Mouse (Mus musculus): ENCODE results near the gene Dtwd1. TPM values are rescaled to one million over a fixed set of nuclear protein-coding genes. Genes with fewer than 3 reads are reported as not detected.

The Dtwd1 gene
- polyA plus RNA-seq (2015; fragmentation: Nextera tagmentation; extraction: Ambion mirVana) = 21.7 and 22.1 TPM in 2 replicates

GRCm38 (mm10) chr2:126151855-126152571 lies at the start of gene Dtwd1, which contains the start of gene Fam227b:
TSS of gene Dtwd1 (plus strand) at chr2:126152141.
TSS of gene Fam227b (minus strand) at chr2:126152004.
- Histone ChIP-seq H3K9me3 (replicated peaks) (no peaks in the 10 kb centered on the region), H3K27ac (replicated peaks) (peak within 1 kb of the TSS; percentile 84), H3K9ac (peak within 1 kb of the TSS; percentile 83), H3K27me3 (no peaks in the 10 kb centered on the region), H3K4me3 (replicated peaks) (peak within 1 kb of the TSS; percentile 74), H3K4me1 (replicated peaks) (peaks cover 27% of the 10 kb centered on the region), H3K36me3 (replicated peaks) (peaks cover 14% of the 10 kb centered on the region), H3K4me2 (peak within 1 kb of the TSS; percentile 72)
- peak; percentile 97 for ATAC-seq (ENCODE audit: insufficient read depth)
- under 1% methylated on average over 57 of the region's 57 CpGs for WGBS (ENCODE audit: insufficient replicate concordance)

- no peak overlapping the region for H3K9ac ChIP-seq
- H3K27me3 ChIP-seq = 0 out of 2 replicates have a peak, but pooled peaks cover 3% of the 10 kb centered on the region
- H3K27ac ChIP-seq (replicated peaks) = no peak overlapping the region
- no peak overlapping the region for H3K4me3 ChIP-seq (replicated peaks)
- ATAC-seq (ENCODE audit: insufficient read depth) = no peak
- no peak overlapping the region for H3K4me2 ChIP-seq
- no peaks in the 10 kb centered on the region for H3K9me3 ChIP-seq (replicated peaks)
- H3K36me3 ChIP-seq (replicated peaks) = no peaks in the 10 kb centered on the region
- 0 out of 2 replicates have a peak, but pooled peaks cover 2% of the 10 kb centered on the region for H3K4me1 ChIP-seq (replicated peaks)
These were observed 4.2 kb upstream of the Dtwd1 start for GRCm38 (mm10) chr2:126147723-126148122.

DNA sequence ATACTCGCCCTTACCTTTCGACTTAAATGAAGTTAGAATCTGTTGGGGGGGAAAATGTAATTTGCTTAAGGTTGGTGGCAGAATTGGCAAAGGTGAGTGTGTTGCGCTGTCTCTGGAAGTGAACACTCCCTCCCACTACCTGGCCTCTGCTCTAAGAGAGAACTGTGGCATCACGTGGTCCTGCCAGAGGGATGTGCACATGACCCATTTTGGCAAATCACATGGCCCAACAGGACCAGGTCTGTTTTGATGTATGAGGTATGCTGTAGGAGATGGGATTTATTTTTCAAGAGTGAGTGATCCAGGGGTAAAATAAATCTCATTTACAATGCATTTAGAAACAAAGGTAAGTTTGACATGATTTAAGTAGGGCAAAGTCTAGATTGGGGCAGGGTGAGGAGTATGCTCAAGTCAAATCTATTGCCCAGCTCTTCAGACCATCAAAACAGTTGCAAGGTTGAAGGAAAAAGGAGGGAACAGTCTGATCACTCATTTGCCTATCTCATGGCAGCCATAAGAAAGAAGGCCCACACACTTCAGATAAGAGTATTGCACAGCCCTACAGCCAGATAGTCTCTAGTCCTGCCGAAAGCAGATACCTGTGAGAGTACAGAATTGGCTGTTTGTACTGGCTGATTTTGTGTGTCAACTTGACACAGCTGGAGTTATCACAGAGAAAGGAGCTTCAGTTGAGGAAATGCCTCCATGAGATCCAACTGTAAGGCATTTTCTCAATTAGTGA lies 13.5 kb downstream of the Dtwd1 start:
- peaks cover 48% of the 10 kb centered on the region for H3K36me3 ChIP-seq (replicated peaks)
- peak; percentile 100 for ATAC-seq (ENCODE audit: insufficient read depth)
- H3K4me1 ChIP-seq (replicated peaks) = peaks cover 40% of the 10 kb centered on the region
- 62% methylated on average over 5 of the region's 5 CpGs for WGBS (ENCODE audit: insufficient replicate concordance)
- H3K4me2 ChIP-seq = peak overlapping the region; percentile 67
- no peak overlapping the region for H3K9ac ChIP-seq
- peak overlapping the region; percentile 25 for H3K4me3 ChIP-seq (replicated peaks)
- no peaks in the 10 kb centered on the region for H3K9me3 ChIP-seq (replicated peaks)
- H3K27ac ChIP-seq (replicated peaks) = peak overlapping the region; percentile 97
- H3K27me3 ChIP-seq = no peaks in the 10 kb centered on the region

DNA sequence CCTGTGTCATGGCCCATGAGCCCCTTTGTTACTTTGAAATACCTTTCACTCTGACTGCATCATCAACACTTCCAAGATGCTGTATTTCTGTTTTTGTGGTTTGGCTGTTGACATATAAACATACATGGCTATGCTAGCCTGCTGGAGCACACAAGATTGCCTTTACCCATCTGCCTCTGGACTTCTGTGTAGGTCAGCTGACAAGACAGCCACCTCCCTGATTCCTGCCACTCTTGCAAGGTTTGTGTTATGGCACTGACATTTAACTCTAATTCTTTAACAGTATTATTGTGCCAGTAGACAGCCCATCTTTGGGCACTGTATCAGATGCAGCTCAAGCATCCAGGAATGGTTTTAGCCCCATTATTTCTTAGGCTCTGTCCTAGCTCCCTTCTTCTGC lies 14.4 kb downstream of the Dtwd1 start:
- Histone ChIP-seq H3K4me3 (replicated peaks) (peak overlapping the region; percentile 25), H3K4me1 (replicated peaks) (peaks cover 46% of the 10 kb centered on the region), H3K9ac (peak overlapping the region; percentile 46), H3K4me2 (peak overlapping the region; percentile 67), H3K9me3 (replicated peaks) (no peaks in the 10 kb centered on the region), H3K27me3 (no peaks in the 10 kb centered on the region), H3K36me3 (replicated peaks) (peaks cover 40% of the 10 kb centered on the region), H3K27ac (replicated peaks) (peak overlapping the region; percentile 97)
- no peak for ATAC-seq (ENCODE audit: insufficient read depth)

- peak overlapping the region; percentile 67 for H3K4me2 ChIP-seq
- H3K4me3 ChIP-seq (replicated peaks) = peak overlapping the region; percentile 25
- H3K9ac ChIP-seq = peak overlapping the region; percentile 46; the same call in 1 of the 2 replicates
- H3K4me1 ChIP-seq (replicated peaks) = peaks cover 52% of the 10 kb centered on the region
- H3K27ac ChIP-seq (replicated peaks) = peak overlapping the region; percentile 97
- no peak for ATAC-seq (ENCODE audit: insufficient read depth)
- WGBS (ENCODE audit: insufficient replicate concordance) = 71% methylated on average over 8 of the region's 8 CpGs
- H3K9me3 ChIP-seq (replicated peaks) = no peaks in the 10 kb centered on the region
- no peaks in the 10 kb centered on the region for H3K27me3 ChIP-seq
- H3K36me3 ChIP-seq (replicated peaks) = peaks cover 33% of the 10 kb centered on the region
These were observed 15.1 kb downstream of the Dtwd1 start for GRCm38 (mm10) chr2:126166848-126167617.

DNA sequence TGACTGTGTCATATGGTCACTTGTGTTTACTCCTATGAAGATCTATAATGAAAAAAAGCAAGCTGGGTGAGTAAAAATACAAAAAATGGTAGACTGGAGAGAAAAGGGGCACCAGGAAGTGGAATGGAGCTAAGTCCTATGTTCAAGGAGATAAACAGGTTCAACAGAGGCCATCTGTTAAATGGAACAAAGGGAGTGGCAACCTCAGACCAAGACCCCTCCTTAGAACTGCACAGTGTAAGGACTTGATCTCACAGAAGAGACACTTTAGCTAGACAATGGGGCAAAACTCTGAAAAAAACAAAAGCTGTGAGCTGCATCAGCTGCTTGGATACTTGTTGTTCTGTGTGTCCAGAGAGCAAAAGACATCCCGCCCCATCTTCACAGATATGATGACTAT lies 19.5 kb downstream of the Dtwd1 start:
- H3K27ac ChIP-seq (replicated peaks) = no peak overlapping the region
- whole genome bisulfite sequencing (ENCODE audit: insufficient replicate concordance) = 82% methylated on average over 1 of the region's 1 CpGs
- H3K4me2 ChIP-seq = no peak overlapping the region
- 0 out of 2 replicates have a peak, but pooled peaks cover 5% of the 10 kb centered on the region for H3K36me3 ChIP-seq (replicated peaks)
- no peaks in the 10 kb centered on the region for H3K27me3 ChIP-seq
- H3K9me3 ChIP-seq (replicated peaks) = no peaks in the 10 kb centered on the region
- no peak overlapping the region for H3K4me3 ChIP-seq (replicated peaks)
- peaks cover 25% of the 10 kb centered on the region for H3K4me1 ChIP-seq (replicated peaks)
- H3K9ac ChIP-seq = no peak overlapping the region
- ATAC-seq (ENCODE audit: insufficient read depth) = no peak

- WGBS (ENCODE audit: insufficient replicate concordance) = 60% methylated on average over 4 of the region's 4 CpGs
- no peak for ATAC-seq (ENCODE audit: insufficient read depth)
- peaks cover 6% of the 10 kb centered on the region for H3K4me1 ChIP-seq (replicated peaks)
- no peaks in the 10 kb centered on the region for H3K9me3 ChIP-seq (replicated peaks)
- H3K36me3 ChIP-seq (replicated peaks) = no peaks in the 10 kb centered on the region
- H3K4me3 ChIP-seq (replicated peaks) = no peak overlapping the region
- no peak overlapping the region for H3K9ac ChIP-seq
- no peaks in the 10 kb centered on the region for H3K27me3 ChIP-seq
- no peak overlapping the region for H3K27ac ChIP-seq (replicated peaks)
- H3K4me2 ChIP-seq = no peak overlapping the region
These were observed 39.4 kb downstream of the Dtwd1 start for GRCm38 (mm10) chr2:126191306-126191705.

GRCm38 (mm10) chr2:126192129-126192528 lies 40.2 kb downstream of the Dtwd1 start:
- peaks cover 6% of the 10 kb centered on the region for H3K4me1 ChIP-seq (replicated peaks)
- H3K36me3 ChIP-seq (replicated peaks) = no peaks in the 10 kb centered on the region
- H3K9me3 ChIP-seq (replicated peaks) = no peaks in the 10 kb centered on the region
- no peak overlapping the region for H3K27ac ChIP-seq (replicated peaks)
- no peak overlapping the region for H3K4me2 ChIP-seq
- no peak overlapping the region for H3K9ac ChIP-seq
- 65% methylated on average over 2 of the region's 2 CpGs for WGBS (ENCODE audit: insufficient replicate concordance)
- no peaks in the 10 kb centered on the region for H3K27me3 ChIP-seq
- no peak overlapping the region for H3K4me3 ChIP-seq (replicated peaks)
- no peak; the same call in 1 of the 2 replicates for ATAC-seq (ENCODE audit: insufficient read depth)

- no peak overlapping the region for H3K4me3 ChIP-seq (replicated peaks)
- H3K9me3 ChIP-seq (replicated peaks) = no peaks in the 10 kb centered on the region
- H3K4me2 ChIP-seq = no peak overlapping the region
- no peak overlapping the region for H3K27ac ChIP-seq (replicated peaks)
- no peak for ATAC-seq (ENCODE audit: insufficient read depth)
- no peak overlapping the region for H3K9ac ChIP-seq
- WGBS (ENCODE audit: insufficient replicate concordance) = 70% methylated on average over 12 of the region's 12 CpGs
- H3K27me3 ChIP-seq = no peaks in the 10 kb centered on the region
- H3K36me3 ChIP-seq (replicated peaks) = no peaks in the 10 kb centered on the region
- peaks cover 6% of the 10 kb centered on the region for H3K4me1 ChIP-seq (replicated peaks)
These were observed 43.9 kb downstream of the Dtwd1 start for GRCm38 (mm10) chr2:126195631-126196356.

- Histone ChIP-seq H3K36me3 (replicated peaks) (no peaks in the 10 kb centered on the region), H3K27ac (replicated peaks) (no peak overlapping the region), H3K4me3 (replicated peaks) (no peak overlapping the region), H3K9ac (no peak overlapping the region), H3K27me3 (no peaks in the 10 kb centered on the region), H3K4me1 (replicated peaks) (no peaks in the 10 kb centered on the region), H3K4me2 (no peak overlapping the region), H3K9me3 (replicated peaks) (no peaks in the 10 kb centered on the region)
- ATAC-seq (ENCODE audit: insufficient read depth) = no peak
- 71% methylated on average over 3 of the region's 3 CpGs for WGBS (ENCODE audit: insufficient replicate concordance)
These were observed 47.0 kb downstream of the Dtwd1 start for GRCm38 (mm10) chr2:126198971-126199370.
